Mouse (Mus musculus) gastrocnemius, postnatal 14 days (tissue): ENCODE measurements around the gene E030030I06Rik. TPM values are rescaled to one million over a fixed set of nuclear protein-coding genes. Genes with fewer than 3 reads are reported as not detected.

Source experiments
- total RNA-seq, 2 experiments: library from RNA; stranded (reverse); gene quantifications; 2 replicates each; pipeline ENCODE4 v1.2.3; 2021

The E030030I06Rik gene
- total RNA-seq, 2 experiments from 2014 or later, result 1.8 to 2.3 TPM

Other genes with a start within 250 kb of the E030030I06Rik start
- gene 4930444G20Rik, start 81.2 kb downstream of the E030030I06Rik start, total RNA-seq, result not detected
- gene Raet1e, start 9.3 kb upstream of the E030030I06Rik start, total RNA-seq, result under 1 TPM; 0.29 to 0.47 TPM
- gene H60b, start 9.3 kb upstream of the E030030I06Rik start, total RNA-seq, result not detected
- not detected for gene Raet1d, start 211.3 kb upstream of the E030030I06Rik start, total RNA-seq